In genomic region chr1:57528703-57529102, GRCm38 (mm10) we compare ENCODE assay signal across 12 mouse cellular contexts.
DNase-seq lines count a peak whose midpoint lies in the region; ATAC-seq and TF ChIP-seq lines count a peak whose summit lies in the region.
"Had no signal": no experiment of that assay in that cellular context is flagged by ENCODE, and none has a peak within 500 bp of the region (broad histone marks: within the 10 kb centered on the region; RNA-seq: fewer than 3 reads in every experiment).

No protein-coding gene starts in this region.

- CTCF ChIA-PET in Patski (lab: Charles Lee): interaction anchor here (0.8 to 1.2 kb wide), 2 partner anchors 62 to 77 kb away, joined by 3 read pairs; no protein-coding TSS in a partner anchor

- WGBS in forebrain, embryonic 11.5 days: 6% methylated on average over 3 of the region's 3 CpGs
- WGBS in forebrain, embryonic 15.5 days: 3% methylated on average over 3 of the region's 3 CpGs
- 30% methylated on average over 3 of the region's 3 CpGs for WGBS in hindbrain, embryonic 16.5 days

- POLR2A ChIA-PET in Patski (lab: Charles Lee): interaction anchor here (1.0 to 1.5 kb wide), 2 partner anchors 11 to 22 kb away, joined by 3 to 4 read pairs; no protein-coding TSS in a partner anchor

- H3K9ac ChIP-seq in forebrain, embryonic 11.5 days (ENCODE audit: low read length): no peak overlapping the region
- no peak overlapping the region for H3K9ac ChIP-seq in forebrain, embryonic 15.5 days (replicated peaks)
- no peak overlapping the region for H3K9ac ChIP-seq in hindbrain, embryonic 16.5 days (ENCODE audit: low read depth, low read length)
- H3K9ac ChIP-seq: liver, embryonic 15.5 days had no signal

- H3K36me3 ChIP-seq in forebrain, embryonic 11.5 days (ENCODE audit: control insufficient read depth, insufficient read depth, low read length): no peaks in the 10 kb centered on the region
- H3K36me3 ChIP-seq in forebrain, embryonic 15.5 days: no peaks in the 10 kb centered on the region
- H3K36me3 ChIP-seq in hindbrain, embryonic 16.5 days (ENCODE audit: control insufficient read depth, insufficient read depth, low read length): no peaks in the 10 kb centered on the region
- H3K36me3 ChIP-seq: G1E; liver, embryonic 15.5 days had no signal

- no peak overlapping the region for H3K27ac ChIP-seq in forebrain, embryonic 11.5 days (ENCODE audit: low read depth, low read length)
- no peak overlapping the region for H3K27ac ChIP-seq in forebrain, embryonic 15.5 days (replicated peaks)
- H3K27ac ChIP-seq in hindbrain, embryonic 16.5 days (ENCODE audit: low read depth, low read length): no peak overlapping the region
- H3K27ac ChIP-seq: liver, embryonic 15.5 days had no signal

- no peaks in the 10 kb centered on the region for H3K27me3 ChIP-seq in forebrain, embryonic 11.5 days (ENCODE audit: control insufficient read depth, insufficient read depth, low read length)
- no peaks in the 10 kb centered on the region for H3K27me3 ChIP-seq in forebrain, embryonic 15.5 days
- no peaks in the 10 kb centered on the region for H3K27me3 ChIP-seq in Patski
- no peaks in the 10 kb centered on the region for H3K27me3 ChIP-seq in hindbrain, embryonic 16.5 days (replicated peaks; ENCODE audit: control insufficient read depth, insufficient read depth, low read length)
- H3K27me3 ChIP-seq: liver, embryonic 15.5 days had no signal

- in situ Hi-C loops in Patski (cut with MboI; ENCODE audit: low pct_unique_long_range_greater_than_20kb): no loop called here

- no peaks in the 10 kb centered on the region for H3K9me3 ChIP-seq in forebrain, embryonic 11.5 days (ENCODE audit: control insufficient read depth, low read length)
- no peaks in the 10 kb centered on the region for H3K9me3 ChIP-seq in forebrain, embryonic 15.5 days
- no peaks in the 10 kb centered on the region for H3K9me3 ChIP-seq in hindbrain, embryonic 16.5 days (ENCODE audit: control insufficient read depth, low read length)
- H3K9me3 ChIP-seq: G1E; liver, embryonic 15.5 days had no signal

- no peak for DNase-seq in forebrain, embryonic 11.5 days (ENCODE audit: low spot score)
- peak; percentile 79 for DNase-seq in Patski (ENCODE audit: low read depth, low spot score)
- DNase-seq in kidney, postnatal 14 days: peak; percentile 56
- no peak for DNase-seq in adrenal gland, postnatal 4 days (ENCODE audit: low spot score in 2 of 2)
- no peak for DNase-seq in cerebellum, adult 9-11 months
- no peak for DNase-seq in layer of hippocampus, adult 9-10 months (ENCODE audit: low spot score)
- DNase-seq: right cerebral cortex, postnatal 14 days had no signal

- H3K4me1 ChIP-seq in forebrain, embryonic 11.5 days (replicated peaks; ENCODE audit: control insufficient read depth, insufficient read depth, low read length): 0 out of 2 replicates have a peak, but pooled peaks cover 3% of the 10 kb centered on the region
- peaks cover 6% of the 10 kb centered on the region; the same call in 1 of the 2 replicates for H3K4me1 ChIP-seq in forebrain, embryonic 15.5 days
- H3K4me1 ChIP-seq in hindbrain, embryonic 16.5 days (ENCODE audit: control insufficient read depth, insufficient read depth, low read depth, low read length): no peaks in the 10 kb centered on the region; the same call in 1 of the 2 replicates
- H3K4me1 ChIP-seq: liver, embryonic 15.5 days had no signal

- TF ChIP-seq CTCF in Patski (IDR thresholded peaks at IDR 0.05): no peak

- no peak overlapping the region for H3K4me2 ChIP-seq in forebrain, embryonic 11.5 days (ENCODE audit: low read depth, low read length, severe bottlenecking)
- H3K4me2 ChIP-seq in forebrain, embryonic 15.5 days (replicated peaks): no peak overlapping the region
- no peak overlapping the region for H3K4me2 ChIP-seq in hindbrain, embryonic 16.5 days (ENCODE audit: low read length)
- H3K4me2 ChIP-seq: liver, embryonic 15.5 days had no signal

- no peak overlapping the region for H3K4me3 ChIP-seq in forebrain, embryonic 11.5 days (ENCODE audit: low read depth, low read length)
- no peak overlapping the region for H3K4me3 ChIP-seq in forebrain, embryonic 15.5 days
- no peak overlapping the region for H3K4me3 ChIP-seq in hindbrain, embryonic 16.5 days (ENCODE audit: low read length)
- H3K4me3 ChIP-seq: liver, embryonic 15.5 days had no signal

- ATAC-seq in forebrain, embryonic 11.5 days (replicated peaks; ENCODE audit: low FRiP score): peak; percentile 71
- ATAC-seq in forebrain, embryonic 15.5 days (replicated peaks): no peak
- ATAC-seq in Patski: peak; percentile 96
- peak; percentile 80; the same call in 1 of the 2 replicates for ATAC-seq in hindbrain, embryonic 16.5 days
- ATAC-seq: inflammation-experienced regulatory T-cells, adult 6 months had no signal

Comparison
In these comparisons a context has a peak if more than half of its experiments do, and no peak if none do; other contexts are left out.
1. DNase-seq: peak in Patski (single experiment) and kidney, postnatal 14 days (single experiment); none in forebrain, embryonic 11.5 days (single experiment), adrenal gland, postnatal 4 days (0 of 2), cerebellum, adult 9-11 months (single experiment) and layer of hippocampus, adult 9-10 months (single experiment).